Mouse (Mus musculus) heart, embryonic 14.5 days (tissue): Measurements from ENCODE around the gene Ensa. TPM values are rescaled to one million over a fixed set of nuclear protein-coding genes. Genes with fewer than 3 reads are reported as not detected.
A peak's percentile ranks its signal among the peaks of the same experiment; 100 is the strongest.

Experiments
- ATAC-seq: fragments of 200-750 bp; cut with Nextera tagmentation; 2 replicates; pipeline ENCODE4 v1.8.0; 2017; ENCODE audit warnings: low read depth, moderate TSS enrichment; ENCODE audit not compliant: insufficient number of reproducible peaks, insufficient read depth, low FRiP score
- H3K27ac ChIP-seq, 2 experiments: fragments of 200-500 bp in 1 of 2; fragments of 300-500 bp in 1 of 2; sonication (generic) in 1 of 2; replicated peaks in 1 of 2; 2 replicates each; pipeline ENCODE4 v1.5.1; 2012 to 2014; ENCODE audit warnings: low read depth in 2 of 2, low read length in 2 of 2, control low read depth in 1 of 2, mild to moderate bottlenecking in 1 of 2, mixed read lengths in 1 of 2; ENCODE audit not compliant: control insufficient read depth in 1 of 2, insufficient read depth in 1 of 2
- H3K27me3 ChIP-seq: fragments of 300-500 bp; sonication (generic); 2 replicates; pipeline ENCODE4 v1.6.1; 2014; ENCODE audit warnings: mild to moderate bottlenecking, low read length, control low read depth; ENCODE audit not compliant: control insufficient read depth, insufficient read depth
- H3K36me3 ChIP-seq: fragments of 300-500 bp; sonication (generic); 2 replicates; pipeline ENCODE4 v1.6.1; 2014; ENCODE audit warnings: mild to moderate bottlenecking, control low read depth, low read length, mixed read lengths; ENCODE audit not compliant: control insufficient read depth, insufficient read depth
- H3K4me1 ChIP-seq, 2 experiments: fragments of 200-500 bp in 1 of 2; fragments of 300-500 bp in 1 of 2; sonication (generic) in 1 of 2; 2 replicates each; pipeline ENCODE4 v1.6.1; 2012 to 2014; ENCODE audit warnings: low read length in 2 of 2, control low read depth in 1 of 2, mixed read lengths in 1 of 2; ENCODE audit not compliant: control insufficient read depth in 2 of 2, insufficient read depth in 2 of 2
- H3K4me2 ChIP-seq: fragments of 300-500 bp; sonication (generic); 2 replicates; pipeline ENCODE4 v1.6.1; 2014; ENCODE audit warnings: mild to moderate bottlenecking, low read length
- H3K4me3 ChIP-seq, 2 experiments: fragments of 200-500 bp in 1 of 2; fragments of 300-500 bp in 1 of 2; sonication (generic) in 1 of 2; 2 replicates each; pipeline ENCODE4 v1.5.1; 2012 to 2014; ENCODE audit warnings: low read length in 2 of 2, mild to moderate bottlenecking in 2 of 2, control low read depth in 1 of 2, low read depth in 1 of 2, moderate library complexity in 1 of 2; ENCODE audit not compliant: control insufficient read depth in 1 of 2, insufficient read depth in 1 of 2
- H3K9ac ChIP-seq: fragments of 300-500 bp; sonication (generic); 2 replicates; pipeline ENCODE4 v1.6.1; 2014; ENCODE audit warnings: mild to moderate bottlenecking, low read length
- H3K9me3 ChIP-seq: fragments of 300-500 bp; sonication (generic); 2 replicates; pipeline ENCODE4 v1.6.1; 2016; ENCODE audit warnings: low read length, control low read depth; ENCODE audit not compliant: control insufficient read depth
- WGBS: fragments of 180-500 bp; shearing (Covaris S2); extraction: QIAGEN DNeasy Blood & Tissue Kit; methylation state at CpG from one replicate; pipeline ENCODE4 v1.1.7; 2014; 5-methylcytosine and 5-hydroxymethylcytosine counted together
- polyA plus RNA-seq: library from polyadenylated mRNA; unstranded; fragments of >200 nt; fragmentation: Nextera tagmentation; extraction: Ambion mirVana; gene quantifications from 2 replicates; pipeline ENCODE4 v1.2.1, GENCODE M21; 2014

The Ensa gene
- polyA plus RNA-seq, 1 experiment from 2014 or later: 51.1 TPM

GRCm38 (mm10) chr3:95645313-95646235, 20.8 kb downstream of the Ensa start:
- Histone ChIP-seq H3K9me3 (no peaks in the 10 kb centered on the region), H3K36me3 (no peaks in the 10 kb centered on the region), H3K27ac (0 out of 4 replicates have a peak overlapping the region, but pooled peaks of 1 of the 2 experiments have one; percentile 5), H3K4me3 (no peak overlapping the region), H3K27me3 (no peaks in the 10 kb centered on the region), H3K9ac (no peak overlapping the region), H3K4me1 (peaks cover 3 to 5% of the 10 kb centered on the region in 2 experiments), H3K4me2 (no peak overlapping the region)
- ATAC-seq: no peak
- WGBS: 49% methylated on average over 10 of the region's 10 CpGs

GRCm38 (mm10) chr3:95648016-95648415, 23.2 kb downstream of the Ensa start:
- no peaks in the 10 kb centered on the region for H3K36me3 ChIP-seq
- peaks cover 9 to 11% of the 10 kb centered on the region in 2 experiments for H3K4me1 ChIP-seq
- H3K27ac ChIP-seq: no peak overlapping the region
- 87% methylated on average over 5 of the region's 5 CpGs for WGBS
- no peak overlapping the region for H3K9ac ChIP-seq
- no peak overlapping the region for H3K4me2 ChIP-seq
- H3K27me3 ChIP-seq: no peaks in the 10 kb centered on the region
- H3K4me3 ChIP-seq: no peak overlapping the region
- H3K9me3 ChIP-seq: no peaks in the 10 kb centered on the region
- no peak for ATAC-seq

- Histone ChIP-seq H3K27ac (peak overlapping the region; percentile 71 to 83), H3K9me3 (no peaks in the 10 kb centered on the region), H3K27me3 (no peaks in the 10 kb centered on the region), H3K4me2 (no peak overlapping the region), H3K4me3 (no peak overlapping the region), H3K36me3 (no peaks in the 10 kb centered on the region), H3K4me1 (peaks cover 14 to 18% of the 10 kb centered on the region in 2 experiments), H3K9ac (peak overlapping the region; percentile 26; the same call in 1 of the 2 replicates)
- ATAC-seq: no peak
- 45% methylated on average over 6 of the region's 6 CpGs for WGBS
These were observed 25.7 kb downstream of the Ensa start for GRCm38 (mm10) chr3:95650276-95651032.

- Histone ChIP-seq H3K27ac (peak overlapping the region; percentile 71 to 83), H3K9me3 (no peaks in the 10 kb centered on the region), H3K4me1 (peaks cover 14 to 18% of the 10 kb centered on the region in 2 experiments), H3K27me3 (no peaks in the 10 kb centered on the region), H3K9ac (peak overlapping the region; percentile 26; the same call in 1 of the 2 replicates), H3K4me2 (no peak overlapping the region), H3K4me3 (no peak overlapping the region), H3K36me3 (no peaks in the 10 kb centered on the region)
- ATAC-seq: no peak
- 75% methylated on average over 3 of the region's 3 CpGs for WGBS
These were observed 26.2 kb downstream of the Ensa start for GRCm38 (mm10) chr3:95651033-95651373.

- Histone ChIP-seq H3K9me3 (no peaks in the 10 kb centered on the region), H3K4me1 (peaks cover 14 to 18% of the 10 kb centered on the region in 2 experiments), H3K27me3 (no peaks in the 10 kb centered on the region), H3K9ac (no peak overlapping the region), H3K4me3 (no peak overlapping the region), H3K27ac (peak overlapping the region; percentile 71 to 83), H3K36me3 (no peaks in the 10 kb centered on the region), H3K4me2 (no peak overlapping the region)
- WGBS: 89% methylated on average over 16 of the region's 16 CpGs
- no peak for ATAC-seq
These were observed 26.8 kb downstream of the Ensa start for GRCm38 (mm10) chr3:95651391-95652203.

GRCm38 (mm10) chr3:95652204-95652811, 27.5 kb downstream of the Ensa start:
- H3K4me2 ChIP-seq: no peak overlapping the region
- H3K36me3 ChIP-seq: no peaks in the 10 kb centered on the region
- no peak overlapping the region for H3K9ac ChIP-seq
- ATAC-seq: no peak
- no peaks in the 10 kb centered on the region for H3K27me3 ChIP-seq
- H3K27ac ChIP-seq: no peak overlapping the region
- no peak overlapping the region for H3K4me3 ChIP-seq
- no peaks in the 10 kb centered on the region for H3K9me3 ChIP-seq
- peaks cover 14 to 18% of the 10 kb centered on the region in 2 experiments for H3K4me1 ChIP-seq
- 72% methylated on average over 7 of the region's 7 CpGs for WGBS

- ATAC-seq: no peak
- Histone ChIP-seq H3K27ac (no peak overlapping the region), H3K4me3 (no peak overlapping the region), H3K4me2 (no peak overlapping the region), H3K9me3 (no peaks in the 10 kb centered on the region), H3K27me3 (no peaks in the 10 kb centered on the region), H3K4me1 (peaks cover 14 to 18% of the 10 kb centered on the region in 2 experiments), H3K36me3 (no peaks in the 10 kb centered on the region), H3K9ac (no peak overlapping the region)
- 36% methylated on average over 6 of the region's 6 CpGs for WGBS
These were observed 28.1 kb downstream of the Ensa start for GRCm38 (mm10) chr3:95652871-95653270.
